Mouse (Mus musculus): ENCODE data around the gene Hpcal1. TPM values are rescaled to one million over a fixed set of nuclear protein-coding genes. Genes with fewer than 3 reads are reported as not detected.

Hpcal1 gene
- total and polyA plus RNA-seq, 2 experiments from 2014 or later = 93.9 to 180 TPM

DNA sequence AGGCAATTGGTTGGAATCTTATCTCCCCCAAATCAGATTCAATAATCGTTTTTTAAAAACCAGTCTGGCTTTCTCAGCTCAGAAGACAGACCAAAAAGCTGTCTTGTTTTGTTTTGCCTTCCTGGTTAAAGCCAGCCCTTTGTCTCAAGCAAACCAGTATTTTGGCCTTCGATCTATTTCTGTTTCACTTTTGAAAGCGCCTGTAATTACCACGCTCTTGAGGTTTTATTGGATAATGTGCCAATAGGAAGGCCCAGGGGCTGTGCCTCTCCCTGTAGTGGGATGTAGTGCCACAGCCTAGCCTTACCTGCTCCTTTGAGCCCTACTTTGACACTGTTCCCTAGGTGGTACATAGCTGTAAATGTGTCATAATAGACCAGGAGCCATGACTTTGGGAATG is 2.3 kb downstream of the Hpcal1 start:
- 0 out of 2 replicates have a peak overlapping the region, but pooled peaks have one; percentile 73 for H3K4me3 ChIP-seq (ENCODE audit: low read length)
- H3K36me3 ChIP-seq (ENCODE audit: insufficient read depth, low read length) = no peaks in the 10 kb centered on the region
- peak overlapping the region; percentile 96 for H3K4me2 ChIP-seq (ENCODE audit: low read depth, low read length)
- no peak overlapping the region for H3K27ac ChIP-seq
- no peaks in the 10 kb centered on the region for H3K9me3 ChIP-seq (ENCODE audit: low read length)
- H3K9ac ChIP-seq (replicated peaks; ENCODE audit: low read length) = no peak overlapping the region; the same call in 1 of the 2 replicates
- DNase-seq (ENCODE audit: low spot score) (no peak), ATAC-seq (no peak)
- H3K27me3 ChIP-seq (ENCODE audit: insufficient read depth, low read length) = no peaks in the 10 kb centered on the region
- no peak for TF ChIP-seq CTCF (IDR thresholded peaks at IDR 0.05; ENCODE audit: low read depth)
- peaks cover 16% of the 10 kb centered on the region for H3K4me1 ChIP-seq (ENCODE audit: insufficient read depth, low read length)
- WGBS = 58% methylated on average over 4 of the region's 4 CpGs

- Histone ChIP-seq H3K4me1 (ENCODE audit: insufficient read depth, low read length) (peaks cover 16% of the 10 kb centered on the region), H3K27me3 (ENCODE audit: insufficient read depth, low read length) (no peaks in the 10 kb centered on the region), H3K9me3 (ENCODE audit: low read length) (no peaks in the 10 kb centered on the region), H3K36me3 (ENCODE audit: insufficient read depth, low read length) (no peaks in the 10 kb centered on the region), H3K4me3 (ENCODE audit: low read length) (no peak overlapping the region), H3K9ac (replicated peaks; ENCODE audit: low read length) (no peak overlapping the region), H3K4me2 (ENCODE audit: low read depth, low read length) (no peak overlapping the region), H3K27ac (no peak overlapping the region)
- no peak for TF ChIP-seq CTCF (IDR thresholded peaks at IDR 0.05; ENCODE audit: low read depth)
- no peak for DNase-seq (ENCODE audit: low spot score)
- WGBS = 68% methylated on average over 1 of the region's 1 CpGs
- ATAC-seq = no peak
Observed at GRCm38 (mm10) chr12:17694589-17695115, 4.0 kb downstream of the Hpcal1 start.

GRCm38 (mm10) chr12:17696395-17696794 is 5.7 kb downstream of the Hpcal1 start:
- no peak for TF ChIP-seq CTCF (IDR thresholded peaks at IDR 0.05; ENCODE audit: low read depth)
- Histone ChIP-seq H3K36me3 (ENCODE audit: insufficient read depth, low read length) (no peaks in the 10 kb centered on the region), H3K27ac (no peak overlapping the region), H3K4me3 (ENCODE audit: low read length) (no peak overlapping the region), H3K27me3 (ENCODE audit: insufficient read depth, low read length) (no peaks in the 10 kb centered on the region), H3K4me1 (ENCODE audit: insufficient read depth, low read length) (peaks cover 13% of the 10 kb centered on the region), H3K9ac (replicated peaks; ENCODE audit: low read length) (no peak overlapping the region), H3K9me3 (ENCODE audit: low read length) (no peaks in the 10 kb centered on the region), H3K4me2 (ENCODE audit: low read depth, low read length) (no peak overlapping the region)
- 83% methylated on average over 7 of the region's 7 CpGs for WGBS
- ATAC-seq (no peak), DNase-seq (ENCODE audit: low spot score) (no peak)

GRCm38 (mm10) chr12:17698934-17699333 is 8.3 kb downstream of the Hpcal1 start:
- no peak overlapping the region for H3K4me2 ChIP-seq (ENCODE audit: low read depth, low read length)
- H3K9me3 ChIP-seq (ENCODE audit: low read length) = no peaks in the 10 kb centered on the region
- ATAC-seq = no peak
- H3K36me3 ChIP-seq (ENCODE audit: insufficient read depth, low read length) = no peaks in the 10 kb centered on the region
- WGBS = 24% methylated on average over 4 of the region's 4 CpGs
- peaks cover 12% of the 10 kb centered on the region for H3K4me1 ChIP-seq (ENCODE audit: insufficient read depth, low read length)
- no peak for DNase-seq (ENCODE audit: low spot score)
- no peak overlapping the region for H3K4me3 ChIP-seq (ENCODE audit: low read length)
- no peak overlapping the region for H3K27ac ChIP-seq
- no peak overlapping the region for H3K9ac ChIP-seq (replicated peaks; ENCODE audit: low read length)
- no peaks in the 10 kb centered on the region for H3K27me3 ChIP-seq (ENCODE audit: insufficient read depth, low read length)
- TF ChIP-seq CTCF (IDR thresholded peaks at IDR 0.05; ENCODE audit: low read depth) = no peak

DNA sequence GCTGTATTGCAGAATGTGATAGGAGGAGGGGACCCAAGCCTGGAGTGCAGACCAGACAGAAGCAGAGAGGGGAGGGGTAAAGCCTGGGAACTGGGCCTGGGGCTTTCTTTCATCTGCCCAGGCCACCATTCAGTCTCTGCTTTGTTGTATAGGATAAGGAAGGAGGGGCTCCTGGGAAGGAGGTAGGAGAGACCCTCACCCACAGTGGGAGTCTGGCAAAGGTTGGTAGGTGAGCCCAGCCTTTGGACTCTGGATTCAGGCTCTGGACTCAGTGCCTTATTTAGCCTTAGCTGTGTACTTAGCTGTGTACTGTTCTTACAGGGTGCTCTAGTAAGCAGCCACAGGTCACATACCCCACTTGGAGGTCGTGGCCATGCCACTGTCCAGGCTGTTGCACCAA is 8.8 kb downstream of the Hpcal1 start:
- Histone ChIP-seq H3K9ac (replicated peaks; ENCODE audit: low read length) (no peak overlapping the region), H3K27me3 (ENCODE audit: insufficient read depth, low read length) (no peaks in the 10 kb centered on the region), H3K4me2 (ENCODE audit: low read depth, low read length) (no peak overlapping the region), H3K4me3 (ENCODE audit: low read length) (no peak overlapping the region), H3K9me3 (ENCODE audit: low read length) (no peaks in the 10 kb centered on the region), H3K27ac (no peak overlapping the region), H3K36me3 (ENCODE audit: insufficient read depth, low read length) (no peaks in the 10 kb centered on the region), H3K4me1 (ENCODE audit: insufficient read depth, low read length) (peaks cover 12% of the 10 kb centered on the region)
- WGBS = 43% methylated on average over 1 of the region's 1 CpGs
- DNase-seq (ENCODE audit: low spot score) = no peak
- ATAC-seq = 0 out of 2 replicates have a peak, but pooled peaks have one; percentile 11
- no peak for TF ChIP-seq CTCF (IDR thresholded peaks at IDR 0.05; ENCODE audit: low read depth)

GRCm38 (mm10) chr12:17701131-17701720 is 10.6 kb downstream of the Hpcal1 start:
- 40% methylated on average over 5 of the region's 5 CpGs for WGBS
- no peak for TF ChIP-seq CTCF (IDR thresholded peaks at IDR 0.05; ENCODE audit: low read depth)

GRCm38 (mm10) chr12:17701795-17702194 is 11.1 kb downstream of the Hpcal1 start:
- 38% methylated on average over 2 of the region's 2 CpGs for WGBS
- Histone ChIP-seq H3K36me3 (ENCODE audit: insufficient read depth, low read length) (no peaks in the 10 kb centered on the region), H3K4me1 (ENCODE audit: insufficient read depth, low read length) (peaks cover 12% of the 10 kb centered on the region), H3K27me3 (ENCODE audit: insufficient read depth, low read length) (no peaks in the 10 kb centered on the region), H3K4me3 (ENCODE audit: low read length) (no peak overlapping the region), H3K4me2 (ENCODE audit: low read depth, low read length) (no peak overlapping the region), H3K27ac (no peak overlapping the region), H3K9ac (replicated peaks; ENCODE audit: low read length) (no peak overlapping the region), H3K9me3 (ENCODE audit: low read length) (no peaks in the 10 kb centered on the region)
- TF ChIP-seq CTCF (IDR thresholded peaks at IDR 0.05; ENCODE audit: low read depth) = no peak
- no peak for DNase-seq (ENCODE audit: low spot score)
- no peak for ATAC-seq

More at GRCm38 (mm10) chr12:17701131-17701720, 10.6 kb downstream of the Hpcal1 start:
- Histone ChIP-seq H3K9ac (replicated peaks; ENCODE audit: low read length) (no peak overlapping the region), H3K27ac (no peak overlapping the region), H3K36me3 (ENCODE audit: insufficient read depth, low read length) (no peaks in the 10 kb centered on the region), H3K4me2 (ENCODE audit: low read depth, low read length) (no peak overlapping the region), H3K4me1 (ENCODE audit: insufficient read depth, low read length) (peaks cover 12% of the 10 kb centered on the region), H3K4me3 (ENCODE audit: low read length) (no peak overlapping the region), H3K9me3 (ENCODE audit: low read length) (no peaks in the 10 kb centered on the region), H3K27me3 (ENCODE audit: insufficient read depth, low read length) (no peaks in the 10 kb centered on the region)
- DNase-seq (ENCODE audit: low spot score) (no peak), ATAC-seq (no peak)

All from hindbrain, postnatal 0 days (tissue).